Mouse (Mus musculus): Measurements from ENCODE around the gene Aldh1a2.

Gene Aldh1a2

GRCm38 (mm10) chr9:71215248-71216035 is at the start of gene Aldh1a2:
Gene Aldh1a2, plus strand, starts transcription at chr9:71215789.
- DNase-seq, result peak; percentile 75

- no peak for DNase-seq
Measured at GRCm38 (mm10) chr9:71166019-71166705, 49.4 kb upstream of the Aldh1a2 start.

- DNase-seq, result peak; percentile 79
Measured at GRCm38 (mm10) chr9:71166871-71167465, 48.6 kb upstream of the Aldh1a2 start.

- no peak for DNase-seq
Measured at GRCm38 (mm10) chr9:71167473-71168215, 47.9 kb upstream of the Aldh1a2 start.

- no peak for DNase-seq
Measured at GRCm38 (mm10) chr9:71168511-71168910, 47.1 kb upstream of the Aldh1a2 start, which contains the start of gene Aqp9. Gene Aqp9, minus strand, starts transcription at chr9:71168682.

GRCm38 (mm10) chr9:71173533-71173932 is 42.1 kb upstream of the Aldh1a2 start:
- DNase-seq, result no peak

GRCm38 (mm10) chr9:71174316-71174975 is 41.1 kb upstream of the Aldh1a2 start:
- no peak for DNase-seq

- DNase-seq, result no peak
Measured at GRCm38 (mm10) chr9:71175686-71176085, 39.9 kb upstream of the Aldh1a2 start.

GRCm38 (mm10) chr9:71179276-71179896 is 36.2 kb upstream of the Aldh1a2 start:
- DNase-seq, result no peak

GRCm38 (mm10) chr9:71179964-71180700 is 35.5 kb upstream of the Aldh1a2 start:
- no peak for DNase-seq

GRCm38 (mm10) chr9:71185285-71185684 is 30.3 kb upstream of the Aldh1a2 start:
- DNase-seq, result no peak

GRCm38 (mm10) chr9:71185823-71186222 is 29.8 kb upstream of the Aldh1a2 start:
- DNase-seq, result no peak

GRCm38 (mm10) chr9:71187396-71187795 is 28.2 kb upstream of the Aldh1a2 start:
- DNase-seq, result no peak

- peak; percentile 72 for DNase-seq
Measured at GRCm38 (mm10) chr9:71188647-71189415, 26.8 kb upstream of the Aldh1a2 start.

- DNase-seq, result no peak
Measured at GRCm38 (mm10) chr9:71198826-71199225, 16.8 kb upstream of the Aldh1a2 start.

GRCm38 (mm10) chr9:71202265-71202664 is 13.3 kb upstream of the Aldh1a2 start:
- no peak for DNase-seq

- no peak for DNase-seq
Measured at GRCm38 (mm10) chr9:71209299-71209698, 6.3 kb upstream of the Aldh1a2 start.

GRCm38 (mm10) chr9:71210870-71211269 is 4.7 kb upstream of the Aldh1a2 start:
- DNase-seq, result no peak

- peak; percentile 47 for DNase-seq
Measured at GRCm38 (mm10) chr9:71213636-71214035, 2.0 kb upstream of the Aldh1a2 start.
